Mouse (Mus musculus): Measurements from ENCODE around the gene Apoc3. TPM values are rescaled to one million over a fixed set of nuclear protein-coding genes. Genes with fewer than 3 reads are reported as not detected.

The Apoc3 gene
- polyA plus RNA-seq, 1 experiment from 2014 or later: 64.3 TPM

DNA sequence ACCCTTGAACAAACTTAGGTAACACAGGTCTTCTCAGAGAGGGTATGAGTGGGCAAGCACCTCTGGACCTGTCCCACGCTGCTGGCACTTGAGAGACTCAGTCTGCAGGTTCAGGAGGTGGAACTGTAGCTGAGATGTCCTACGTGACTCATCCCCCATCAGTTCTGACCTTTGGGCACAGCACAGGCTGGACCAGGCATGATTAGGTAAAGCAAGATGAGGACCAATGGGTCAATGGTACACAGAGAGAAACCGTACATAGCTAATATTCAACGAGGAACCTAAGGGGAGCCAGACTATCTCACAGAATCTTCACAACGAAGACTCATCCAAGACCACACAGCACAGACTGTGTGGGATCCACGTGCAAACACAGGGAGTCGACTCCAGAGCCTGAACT is 3.4 kb upstream of the Apoc3 start:
- Histone ChIP-seq H3K4me1 (ENCODE audit: control insufficient read depth, insufficient read depth, low read length) (0 out of 2 replicates have a peak, but pooled peaks cover 4% of the 10 kb centered on the region), H3K27me3 (ENCODE audit: control insufficient read depth, insufficient read depth, low read length) (no peaks in the 10 kb centered on the region), H3K4me3 (replicated peaks; ENCODE audit: low read length) (no peak overlapping the region), H3K9me3 (replicated peaks; ENCODE audit: control insufficient read depth, low read length) (no peaks in the 10 kb centered on the region), H3K27ac (ENCODE audit: low read length) (no peak overlapping the region), H3K4me2 (ENCODE audit: low read depth, low read length) (no peak overlapping the region), H3K36me3 (ENCODE audit: control insufficient read depth, insufficient read depth, low read length) (no peaks in the 10 kb centered on the region), H3K9ac (ENCODE audit: low read length) (no peak overlapping the region)
- no peak for ATAC-seq (ENCODE audit: insufficient read depth, low FRiP score)
- 83% methylated on average over 7 of the region's 7 CpGs for WGBS

DNA sequence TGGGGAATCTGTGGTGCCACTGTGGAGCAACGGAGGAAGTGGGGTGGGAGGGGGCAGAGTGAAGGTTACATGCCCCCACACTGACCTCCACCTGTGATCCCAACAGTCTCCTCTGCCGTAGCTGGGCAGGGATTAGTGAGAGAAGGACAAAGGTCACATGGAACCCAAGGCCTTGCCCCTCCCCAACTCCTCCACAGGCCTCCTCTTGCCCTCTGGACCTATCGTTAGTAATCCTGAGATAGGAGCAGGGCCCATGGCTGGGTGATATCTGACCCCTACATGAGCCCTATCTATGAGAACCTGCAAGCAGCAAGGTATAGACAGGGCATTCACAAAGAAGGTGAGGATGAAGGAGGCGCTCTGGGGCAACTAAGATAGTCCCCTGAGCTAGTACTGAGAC is 213 bp upstream of the Apoc3 start:
- Histone ChIP-seq H3K4me1 (ENCODE audit: control insufficient read depth, insufficient read depth, low read length) (0 out of 2 replicates have a peak, but pooled peaks cover under 1% of the 10 kb centered on the region), H3K4me2 (ENCODE audit: low read depth, low read length) (no peak overlapping the region), H3K27ac (ENCODE audit: low read length) (no peak overlapping the region), H3K9me3 (replicated peaks; ENCODE audit: control insufficient read depth, low read length) (no peaks in the 10 kb centered on the region), H3K9ac (ENCODE audit: low read length) (no peak overlapping the region), H3K27me3 (ENCODE audit: control insufficient read depth, insufficient read depth, low read length) (no peaks in the 10 kb centered on the region), H3K4me3 (replicated peaks; ENCODE audit: low read length) (no peak overlapping the region), H3K36me3 (ENCODE audit: control insufficient read depth, insufficient read depth, low read length) (no peaks in the 10 kb centered on the region)
- 46% methylated on average over 4 of the region's 4 CpGs for WGBS
- 0 out of 2 replicates have a peak, but pooled peaks have one; percentile 18 for ATAC-seq (ENCODE audit: insufficient read depth, low FRiP score)

DNA sequence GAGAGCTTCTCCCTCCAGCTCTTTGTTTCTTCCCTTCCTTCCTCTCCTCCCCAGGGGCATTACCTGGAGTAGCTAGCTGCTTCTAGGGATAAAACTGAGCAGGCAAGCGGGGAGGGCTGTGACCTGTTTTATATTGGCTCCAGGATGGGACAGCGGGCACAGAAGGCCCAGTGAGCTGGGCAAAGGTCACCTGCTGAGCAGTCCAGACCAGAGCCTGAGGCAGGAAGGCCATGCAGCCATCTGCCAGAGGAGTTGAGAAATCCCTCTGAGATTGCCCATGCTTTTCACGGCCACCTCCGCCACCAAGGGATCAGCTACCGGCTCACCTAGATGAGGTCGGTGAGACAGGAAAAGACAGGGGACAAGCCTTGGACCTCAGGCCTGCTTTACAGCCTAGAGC is 240 bp downstream of the Apoc3 start:
- WGBS: 75% methylated on average over 6 of the region's 6 CpGs
- Histone ChIP-seq H3K9me3 (replicated peaks; ENCODE audit: control insufficient read depth, low read length) (no peaks in the 10 kb centered on the region), H3K36me3 (ENCODE audit: control insufficient read depth, insufficient read depth, low read length) (no peaks in the 10 kb centered on the region), H3K9ac (ENCODE audit: low read length) (no peak overlapping the region; the same call in 1 of the 2 replicates), H3K27me3 (ENCODE audit: control insufficient read depth, insufficient read depth, low read length) (no peaks in the 10 kb centered on the region), H3K4me1 (ENCODE audit: control insufficient read depth, insufficient read depth, low read length) (peaks cover 4% of the 10 kb centered on the region; the same call in 1 of the 2 replicates), H3K4me2 (ENCODE audit: low read depth, low read length) (no peak overlapping the region), H3K4me3 (replicated peaks; ENCODE audit: low read length) (no peak overlapping the region), H3K27ac (ENCODE audit: low read length) (no peak overlapping the region)
- no peak for ATAC-seq (ENCODE audit: insufficient read depth, low FRiP score)

GRCm38 (mm10) chr9:46230450-46230975 is 4.9 kb downstream of the Apoc3 start:
- no peak for ATAC-seq (ENCODE audit: insufficient read depth, low FRiP score)

GRCm38 (mm10) chr9:46229573-46230449 is 5.6 kb downstream of the Apoc3 start:
- Histone ChIP-seq H3K9ac (ENCODE audit: low read length) (peak overlapping the region; percentile 71), H3K36me3 (ENCODE audit: control insufficient read depth, insufficient read depth, low read length) (no peaks in the 10 kb centered on the region), H3K4me2 (ENCODE audit: low read depth, low read length) (peak overlapping the region; percentile 68), H3K27me3 (ENCODE audit: control insufficient read depth, insufficient read depth, low read length) (no peaks in the 10 kb centered on the region), H3K4me1 (ENCODE audit: control insufficient read depth, insufficient read depth, low read length) (peaks cover 9% of the 10 kb centered on the region), H3K4me3 (replicated peaks; ENCODE audit: low read length) (peak overlapping the region; percentile 48), H3K9me3 (replicated peaks; ENCODE audit: control insufficient read depth, low read length) (no peaks in the 10 kb centered on the region), H3K27ac (ENCODE audit: low read length) (no peak overlapping the region)
- 16% methylated on average over 37 of the region's 37 CpGs for WGBS
- ATAC-seq (ENCODE audit: insufficient read depth, low FRiP score): peak; percentile 88

More at GRCm38 (mm10) chr9:46230450-46230975, 4.9 kb downstream of the Apoc3 start:
- 20% methylated on average over 13 of the region's 13 CpGs for WGBS
- peak overlapping the region; percentile 68 for H3K4me2 ChIP-seq (ENCODE audit: low read depth, low read length)
- H3K36me3 ChIP-seq (ENCODE audit: control insufficient read depth, insufficient read depth, low read length): no peaks in the 10 kb centered on the region
- no peaks in the 10 kb centered on the region for H3K9me3 ChIP-seq (replicated peaks; ENCODE audit: control insufficient read depth, low read length)
- peaks cover 9% of the 10 kb centered on the region for H3K4me1 ChIP-seq (ENCODE audit: control insufficient read depth, insufficient read depth, low read length)
- H3K27me3 ChIP-seq (ENCODE audit: control insufficient read depth, insufficient read depth, low read length): no peaks in the 10 kb centered on the region
- H3K27ac ChIP-seq (ENCODE audit: low read length): no peak overlapping the region
- peak overlapping the region; percentile 48 for H3K4me3 ChIP-seq (replicated peaks; ENCODE audit: low read length)
- H3K9ac ChIP-seq (ENCODE audit: low read length): peak overlapping the region; percentile 71

DNA sequence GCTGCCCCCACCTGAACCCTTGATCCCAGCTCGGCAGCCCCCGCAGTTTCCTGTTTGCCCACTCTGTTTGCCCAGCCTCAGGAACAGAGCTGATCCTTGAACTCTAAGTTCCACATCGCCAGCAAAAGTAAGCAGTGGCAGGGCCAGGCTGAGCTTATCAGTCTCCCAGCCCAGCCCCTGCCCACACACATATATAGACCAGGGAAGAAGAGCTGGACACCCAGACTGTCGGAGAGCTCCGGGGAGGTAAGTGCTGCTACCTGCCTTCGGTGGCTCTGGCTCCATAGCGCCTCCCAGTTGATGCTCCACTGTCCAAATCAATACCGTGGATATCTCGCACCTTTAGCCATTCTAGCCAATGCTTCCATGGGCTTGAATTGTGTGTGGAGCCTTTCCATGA is 6.9 kb downstream of the Apoc3 start, which contains the start of gene Apoa1:
Gene Apoa1, plus strand, starts transcription at position 90 of the 400 bp plus-strand sequence.
- 40% methylated on average over 9 of the region's 9 CpGs for WGBS
- Histone ChIP-seq H3K27me3 (ENCODE audit: control insufficient read depth, insufficient read depth, low read length) (no peaks in the 10 kb centered on the region), H3K9ac (ENCODE audit: low read length) (no peak within 1 kb of the TSS; the same call in 1 of the 2 replicates), H3K27ac (ENCODE audit: low read length) (no peak within 1 kb of the TSS), H3K36me3 (ENCODE audit: control insufficient read depth, insufficient read depth, low read length) (no peaks in the 10 kb centered on the region), H3K4me3 (replicated peaks; ENCODE audit: low read length) (no peak within 1 kb of the TSS), H3K9me3 (replicated peaks; ENCODE audit: control insufficient read depth, low read length) (no peaks in the 10 kb centered on the region), H3K4me1 (ENCODE audit: control insufficient read depth, insufficient read depth, low read length) (peaks cover 9% of the 10 kb centered on the region), H3K4me2 (ENCODE audit: low read depth, low read length) (0 out of 2 replicates have a peak within 1 kb of the TSS, but pooled peaks have one; percentile 14)
- ATAC-seq (ENCODE audit: insufficient read depth, low FRiP score): no peak

DNA sequence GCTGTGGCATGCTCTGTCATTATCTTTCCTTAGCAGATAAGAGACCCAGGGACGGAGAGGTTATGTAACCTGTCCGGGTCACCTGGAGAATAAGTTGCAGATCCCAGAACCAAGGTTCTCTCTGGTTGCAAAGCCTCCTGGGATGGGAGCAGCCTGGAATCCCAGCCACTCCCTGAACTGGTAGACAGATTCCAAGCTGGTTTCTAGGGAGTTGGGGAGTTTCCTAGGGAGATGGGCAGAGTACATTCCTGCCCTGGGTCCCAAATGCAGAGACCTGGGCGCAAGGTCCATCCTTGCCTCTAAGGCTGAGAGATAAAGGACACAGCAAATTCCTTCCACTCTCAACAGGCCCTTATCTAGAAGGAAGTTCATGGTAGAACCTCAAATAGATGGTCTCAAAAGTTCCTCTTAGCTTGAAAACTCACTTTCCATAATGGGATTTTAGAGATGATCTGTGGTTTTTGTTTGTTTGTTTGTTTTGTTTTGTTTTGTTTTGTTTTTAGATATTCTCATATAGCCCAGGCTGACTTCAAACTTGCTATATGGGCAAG is 8.3 kb downstream of the Apoc3 start:
- H3K4me3 ChIP-seq (replicated peaks; ENCODE audit: low read length): no peak overlapping the region
- 73% methylated on average over 3 of the region's 3 CpGs for WGBS
- no peak for ATAC-seq (ENCODE audit: insufficient read depth, low FRiP score)
- H3K4me2 ChIP-seq (ENCODE audit: low read depth, low read length): no peak overlapping the region
- no peaks in the 10 kb centered on the region for H3K9me3 ChIP-seq (replicated peaks; ENCODE audit: control insufficient read depth, low read length)
- H3K27ac ChIP-seq (ENCODE audit: low read length): no peak overlapping the region
- no peak overlapping the region for H3K9ac ChIP-seq (ENCODE audit: low read length)
- peaks cover 9% of the 10 kb centered on the region for H3K4me1 ChIP-seq (ENCODE audit: control insufficient read depth, insufficient read depth, low read length)
- no peaks in the 10 kb centered on the region for H3K36me3 ChIP-seq (ENCODE audit: control insufficient read depth, insufficient read depth, low read length)
- H3K27me3 ChIP-seq (ENCODE audit: control insufficient read depth, insufficient read depth, low read length): no peaks in the 10 kb centered on the region

GRCm38 (mm10) chr9:46224945-46225660 is 10.3 kb downstream of the Apoc3 start:
- Histone ChIP-seq H3K9ac (ENCODE audit: low read length) (no peak overlapping the region), H3K9me3 (replicated peaks; ENCODE audit: control insufficient read depth, low read length) (no peaks in the 10 kb centered on the region), H3K36me3 (ENCODE audit: control insufficient read depth, insufficient read depth, low read length) (peaks cover 10% of the 10 kb centered on the region; the same call in 1 of the 2 replicates), H3K27me3 (ENCODE audit: control insufficient read depth, insufficient read depth, low read length) (no peaks in the 10 kb centered on the region), H3K27ac (ENCODE audit: low read length) (no peak overlapping the region), H3K4me1 (ENCODE audit: control insufficient read depth, insufficient read depth, low read length) (peaks cover 5% of the 10 kb centered on the region), H3K4me2 (ENCODE audit: low read depth, low read length) (no peak overlapping the region), H3K4me3 (replicated peaks; ENCODE audit: low read length) (no peak overlapping the region)
- ATAC-seq (ENCODE audit: insufficient read depth, low FRiP score): no peak
- 56% methylated on average over 5 of the region's 5 CpGs for WGBS
